Mouse (Mus musculus) ovary, postnatal 14 days (tissue): Measurements from ENCODE around the gene Timp2.
A peak's percentile ranks its signal among the peaks of the same experiment; 100 is the strongest.

Experiments used
- DNase-seq: peaks from one replicate; pipeline ENCODE4 v3.0.0; 2022; ENCODE audit warnings: low spot score

Timp2 gene

DNA sequence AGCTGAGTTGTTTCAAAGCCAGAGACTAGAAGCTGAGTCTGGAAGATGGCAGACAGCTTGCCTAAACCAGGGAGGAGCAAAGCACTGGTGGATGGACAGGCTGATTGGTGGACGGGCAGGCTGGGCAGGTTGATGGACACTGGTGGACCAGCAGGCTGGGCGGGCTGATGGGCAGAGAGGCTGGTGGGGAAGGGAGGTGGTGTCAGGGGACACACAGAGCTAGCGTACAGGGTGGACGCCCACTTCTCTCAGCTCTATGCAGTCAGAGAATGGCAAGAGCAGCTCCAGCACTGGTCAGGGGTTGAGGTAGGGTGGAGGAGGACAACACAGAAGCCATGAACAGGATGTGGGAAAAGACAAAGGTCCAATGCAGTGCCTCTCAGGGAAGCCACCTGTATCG, 13.7 kb upstream of the Timp2 start:
- no peak for DNase-seq

DNA sequence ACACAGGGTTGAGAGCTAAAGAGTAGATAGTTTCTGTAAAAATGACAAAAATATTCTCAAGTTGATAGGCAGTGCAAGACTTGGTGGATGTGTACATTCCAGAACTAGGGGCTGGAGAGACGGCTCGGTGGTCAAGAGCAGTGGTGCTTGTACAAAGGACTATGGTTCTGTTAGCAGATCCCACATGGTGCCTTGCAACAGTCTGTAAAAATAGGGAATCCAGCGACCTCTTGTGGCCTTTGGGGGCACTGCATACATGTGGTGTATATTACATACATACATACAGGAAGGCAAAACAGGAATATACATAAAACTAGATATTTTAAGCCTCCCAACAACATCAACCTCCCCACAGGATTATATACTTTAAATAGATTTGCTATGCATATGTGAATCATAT, 12.8 kb upstream of the Timp2 start:
- no peak for DNase-seq

DNA sequence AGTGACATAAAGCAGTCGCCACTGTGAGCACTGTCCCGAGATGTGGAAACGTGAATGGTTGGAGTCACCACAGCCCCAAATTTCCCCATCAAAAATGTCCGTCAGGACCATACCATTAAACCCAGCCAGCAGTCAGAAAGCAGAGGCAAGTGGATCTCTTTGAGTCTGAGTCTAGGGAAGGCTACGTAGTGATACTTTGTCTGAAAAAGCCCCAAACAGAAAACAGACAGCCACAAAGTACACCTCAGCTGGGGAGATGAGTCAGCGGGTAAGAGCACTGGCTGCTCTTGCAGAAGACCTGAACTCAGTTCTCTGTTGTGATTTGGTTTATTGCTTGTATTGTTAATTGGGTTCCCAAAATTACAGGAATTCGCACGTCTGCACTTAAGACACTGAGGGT, 11.0 kb upstream of the Timp2 start:
- no peak for DNase-seq

DNA sequence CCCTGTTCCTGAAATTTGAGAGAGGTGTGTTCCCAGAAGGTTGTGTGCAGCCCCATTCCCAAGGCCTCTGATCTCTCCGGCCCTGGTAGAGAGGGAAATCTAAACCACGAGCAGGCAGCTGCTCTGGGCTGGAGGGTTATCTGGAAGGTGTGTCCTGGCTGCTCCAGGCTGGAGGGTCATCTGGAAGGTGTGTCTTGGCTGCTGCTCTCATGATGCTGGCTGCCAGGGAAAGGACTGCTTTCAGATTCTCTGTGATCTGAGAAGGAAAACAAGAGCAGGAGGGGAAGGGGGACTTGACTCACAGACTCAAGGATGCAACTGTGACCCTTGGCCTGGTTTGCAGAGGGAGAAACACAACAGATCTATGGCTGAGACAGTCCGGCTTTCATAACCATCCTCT, 10.6 kb upstream of the Timp2 start:
- DNase-seq: no peak

- DNase-seq: no peak
Measured at GRCm38 (mm10) chr11:118365171-118365570, 9.6 kb upstream of the Timp2 start.

DNA sequence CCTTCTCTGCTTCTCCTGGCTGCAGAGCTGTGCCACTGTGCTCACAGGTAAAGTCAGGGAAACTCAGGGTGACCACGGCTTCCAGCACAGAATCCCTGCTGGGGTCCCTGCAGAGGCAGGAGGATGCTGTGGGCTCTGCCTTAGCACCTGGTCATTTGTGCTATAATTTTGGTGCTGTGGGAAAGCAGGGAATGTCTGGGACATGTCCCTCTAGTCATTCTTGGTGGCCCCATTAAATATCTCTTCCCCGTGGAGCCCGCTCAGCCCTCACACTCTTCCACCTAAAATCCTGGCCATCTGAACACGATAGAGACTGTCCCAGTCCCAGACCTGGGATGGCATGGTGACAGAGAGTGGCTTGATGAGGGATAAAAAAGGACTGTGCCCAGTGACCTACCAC, 8.5 kb upstream of the Timp2 start:
- no peak for DNase-seq

DNA sequence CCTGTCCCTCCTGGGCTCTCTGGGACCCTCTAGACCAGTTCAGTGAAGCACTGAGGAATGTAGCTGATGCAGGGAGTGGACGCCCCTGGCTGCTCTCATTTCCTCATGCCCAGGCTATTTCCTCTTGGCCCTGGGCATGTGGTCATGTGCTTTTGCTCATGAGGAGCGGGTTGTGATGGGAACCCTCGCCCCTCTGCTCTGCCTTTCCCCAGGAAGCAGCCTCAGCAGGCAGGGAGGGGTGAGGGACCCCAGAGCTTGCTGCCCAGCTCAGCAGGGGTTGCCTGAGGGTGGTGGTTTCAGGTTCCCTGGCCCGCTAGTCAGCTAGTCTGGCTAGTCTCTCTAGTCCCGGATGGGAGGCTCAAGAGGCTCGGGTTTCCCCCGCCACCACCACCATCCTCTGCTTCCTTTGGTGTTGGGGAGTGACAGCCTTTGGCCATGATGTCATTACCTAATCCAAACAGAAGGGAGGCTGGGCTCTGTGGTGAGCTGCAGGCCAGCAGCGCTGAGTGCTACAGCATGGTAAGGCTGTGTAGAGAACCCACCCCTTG, 7.5 kb upstream of the Timp2 start:
- peak; percentile 41 for DNase-seq

DNA sequence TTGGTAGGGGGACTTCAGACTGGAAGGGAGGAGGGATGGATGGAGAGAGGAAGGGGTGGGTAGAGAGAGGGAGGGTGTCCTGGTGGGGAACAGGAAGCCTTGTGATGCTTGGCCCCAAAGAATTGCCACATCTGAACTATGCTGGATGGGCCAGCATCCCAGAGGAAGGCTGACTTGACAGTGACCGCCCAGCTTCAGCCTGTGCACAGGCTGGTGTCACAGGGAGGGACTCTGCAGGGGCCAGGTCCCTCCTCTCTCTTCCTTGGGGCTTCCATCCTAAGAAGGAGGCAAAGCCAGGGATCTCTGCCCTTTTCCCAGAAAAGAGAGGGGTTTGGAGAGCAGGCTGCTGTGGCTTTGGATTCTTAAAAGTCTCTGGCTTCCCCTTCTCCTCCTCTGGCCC, 7.0 kb upstream of the Timp2 start:
- no peak for DNase-seq

DNA sequence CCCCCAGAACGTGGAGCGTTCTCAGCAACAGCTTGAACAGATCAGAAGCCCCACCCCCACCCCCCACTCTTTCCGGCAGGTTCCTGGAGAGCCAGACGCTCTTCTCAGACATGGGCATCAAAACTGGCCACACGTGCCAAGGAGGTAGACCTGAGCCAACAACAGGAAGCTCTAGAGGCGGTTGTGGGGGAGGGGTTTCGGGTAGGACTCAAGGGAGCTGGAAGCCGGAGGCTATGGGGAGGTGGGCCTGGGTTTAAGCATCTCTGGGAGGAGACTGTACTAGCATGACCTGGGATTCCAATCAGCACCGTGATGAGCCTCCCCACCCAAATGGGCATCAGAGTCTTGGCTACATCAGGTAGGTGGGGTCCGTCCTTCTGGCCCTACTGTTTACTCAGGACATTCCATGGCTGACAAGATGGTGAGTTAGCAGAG, 5.4 kb upstream of the Timp2 start:
- DNase-seq: peak; percentile 43

DNA sequence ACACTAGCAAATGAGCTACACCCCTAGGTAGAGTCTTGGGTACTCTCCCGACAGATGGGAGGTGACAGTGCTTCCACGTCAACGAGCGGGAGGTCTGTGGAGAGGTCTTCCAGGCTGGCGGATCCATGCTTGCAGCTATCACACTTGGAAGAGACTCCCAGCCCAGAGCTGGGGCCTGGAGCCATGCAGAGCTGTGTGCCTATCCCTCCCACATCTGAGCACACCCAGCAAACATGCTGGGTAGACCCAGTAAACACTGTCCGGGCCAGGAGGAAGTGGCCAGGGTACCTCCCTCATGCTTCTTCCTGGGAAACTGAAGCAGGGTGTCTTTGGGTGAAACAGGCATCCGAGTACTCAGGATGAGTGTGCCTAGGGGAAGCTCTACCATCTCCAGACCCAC, 5.0 kb upstream of the Timp2 start:
- DNase-seq: no peak

DNA sequence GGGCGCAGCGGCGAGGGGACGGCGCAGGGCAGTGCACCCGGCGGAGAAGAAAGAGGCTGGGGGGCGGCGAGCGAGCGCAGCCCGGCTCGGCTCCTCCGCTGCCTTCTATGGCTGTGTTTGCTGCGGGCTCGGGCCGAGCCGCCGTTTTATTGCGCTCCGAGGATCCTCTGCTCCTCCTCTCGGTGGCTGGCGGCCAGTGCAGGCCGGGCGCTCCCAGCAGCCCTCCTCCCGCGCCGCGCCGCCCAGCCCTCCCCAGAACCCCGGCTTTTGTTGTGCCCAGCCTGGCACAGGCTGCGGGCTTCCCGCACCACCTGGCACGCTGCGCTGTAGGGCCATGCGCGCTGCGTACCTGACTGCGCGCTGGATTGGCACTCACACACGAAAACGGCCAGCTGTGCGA, 335 bp downstream of the Timp2 start:
- peak; percentile 90 for DNase-seq

DNA sequence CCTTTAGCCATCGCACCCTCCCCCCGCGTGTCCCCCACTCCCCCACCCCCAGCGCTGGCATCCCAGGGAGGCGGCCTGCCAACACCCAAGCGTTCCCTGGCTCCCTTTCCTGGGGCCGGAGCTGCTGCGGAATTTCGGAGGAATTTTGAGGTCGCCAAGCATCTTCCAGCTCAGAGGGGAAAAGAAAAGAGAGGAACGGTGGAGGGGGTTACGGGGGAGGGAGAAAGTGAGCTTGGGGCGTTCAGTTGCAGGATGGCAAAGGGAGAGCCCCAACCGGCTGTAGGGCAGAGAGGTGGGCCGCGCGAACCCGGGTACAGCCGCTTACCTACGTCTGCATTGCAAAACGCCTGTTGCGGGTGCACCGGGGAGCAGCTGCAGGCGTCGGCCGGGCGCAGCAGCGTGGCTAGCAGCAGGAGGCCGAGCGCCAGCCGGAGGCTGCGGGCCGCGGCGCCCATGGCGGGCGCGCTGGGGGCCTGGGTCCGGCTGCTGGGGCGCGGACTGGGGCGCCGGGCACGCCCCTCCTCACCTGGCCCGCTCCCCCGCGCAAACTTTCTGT, 826 bp downstream of the Timp2 start:
- peak; percentile 39 for DNase-seq

- no peak for DNase-seq
Measured at GRCm38 (mm10) chr11:118349494-118349893, 6.0 kb downstream of the Timp2 start.

- DNase-seq: no peak
Measured at GRCm38 (mm10) chr11:118348877-118349276, 6.7 kb downstream of the Timp2 start.

GRCm38 (mm10) chr11:118348419-118348818, 7.1 kb downstream of the Timp2 start:
- DNase-seq: no peak

DNA sequence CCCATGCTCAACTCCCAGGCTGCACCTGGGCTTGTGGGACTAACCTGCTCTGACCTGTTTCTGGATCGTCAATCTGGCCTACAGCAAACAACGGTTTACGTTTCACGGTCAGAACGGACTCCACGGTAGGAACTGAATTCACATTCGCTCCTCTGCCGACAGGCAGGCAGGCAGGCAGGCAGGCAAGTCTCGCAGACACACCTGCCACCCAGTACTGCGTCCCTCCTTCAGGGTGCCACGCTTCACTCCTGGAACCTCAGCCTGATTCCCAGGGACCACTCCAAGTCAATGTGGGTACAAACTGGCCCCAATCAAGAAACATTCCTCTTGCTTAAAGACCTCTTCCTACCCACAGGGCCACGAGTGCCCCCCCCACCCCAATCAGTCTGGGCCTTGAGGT, 7.6 kb downstream of the Timp2 start:
- no peak for DNase-seq

DNA sequence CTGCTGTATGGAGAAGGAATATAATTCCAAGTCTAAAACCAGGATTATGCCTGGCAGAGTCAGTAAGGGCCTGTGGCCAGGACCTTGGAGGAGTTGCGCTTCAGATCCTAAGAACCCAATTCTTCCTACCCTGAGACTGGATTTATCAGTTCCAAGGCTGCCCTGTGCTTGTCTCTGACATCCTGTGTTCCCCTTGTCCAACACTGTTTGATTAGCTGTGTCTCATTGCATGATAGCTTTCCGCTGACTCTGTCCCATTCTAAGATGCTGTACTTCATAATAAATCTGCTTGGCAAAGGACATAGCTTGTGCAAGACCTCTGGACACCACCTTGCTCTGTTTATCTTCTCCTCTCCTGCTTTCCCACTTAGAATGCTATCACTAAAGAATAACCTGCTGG, 8.1 kb downstream of the Timp2 start:
- DNase-seq: no peak

DNA sequence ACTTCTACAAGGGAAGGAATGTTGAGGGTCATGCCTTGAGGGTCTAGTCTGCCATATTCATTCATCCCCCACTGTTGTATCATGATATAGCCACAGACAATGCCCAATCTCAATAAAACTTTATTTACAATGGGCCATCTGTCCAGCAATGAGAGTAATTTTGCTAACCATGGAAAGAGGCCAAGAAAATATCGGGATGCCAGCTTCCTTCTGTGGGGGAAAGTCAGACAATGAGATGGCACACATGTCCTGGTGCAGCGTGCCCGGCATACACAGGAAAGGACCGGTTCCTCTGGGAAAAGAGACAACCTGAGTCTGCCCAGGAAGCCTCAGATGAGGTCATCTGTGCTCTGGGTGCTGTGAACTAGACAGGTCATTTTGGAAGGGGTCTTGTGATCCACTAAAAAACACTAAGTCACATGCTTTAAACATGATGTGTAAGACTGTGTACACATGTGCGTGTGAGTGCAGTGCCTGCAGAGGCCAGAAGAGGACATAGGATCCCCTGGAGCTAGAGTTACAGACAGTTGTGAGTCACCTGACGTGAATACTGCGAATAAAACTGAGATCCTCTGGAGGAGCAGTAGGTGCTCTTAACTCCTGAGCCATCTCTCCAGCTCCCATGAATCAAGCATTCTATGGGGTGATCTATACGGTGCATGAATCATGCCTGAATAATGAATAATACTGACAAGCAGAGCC, 9.0 kb downstream of the Timp2 start:
- no peak for DNase-seq

DNA sequence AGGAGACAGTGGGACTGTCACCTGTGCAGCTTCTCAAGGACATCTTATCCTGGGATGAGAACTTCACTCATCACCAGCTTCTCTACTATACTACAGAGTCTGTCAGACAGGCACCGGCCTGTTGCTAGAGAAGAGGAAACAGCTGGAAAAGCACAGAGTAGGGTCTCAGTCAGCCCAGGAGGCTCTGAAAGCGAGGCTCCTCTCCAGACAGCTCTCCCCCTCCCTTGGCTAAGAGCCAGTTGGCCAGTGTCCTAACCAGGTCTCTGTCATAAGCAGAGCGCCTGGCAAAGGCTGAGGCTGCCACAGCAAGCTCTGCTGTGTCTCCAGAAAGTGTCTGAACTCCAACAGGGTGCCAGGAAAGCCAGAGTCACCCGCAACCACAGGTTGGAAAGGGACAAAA, 9.8 kb downstream of the Timp2 start:
- DNase-seq: no peak

DNA sequence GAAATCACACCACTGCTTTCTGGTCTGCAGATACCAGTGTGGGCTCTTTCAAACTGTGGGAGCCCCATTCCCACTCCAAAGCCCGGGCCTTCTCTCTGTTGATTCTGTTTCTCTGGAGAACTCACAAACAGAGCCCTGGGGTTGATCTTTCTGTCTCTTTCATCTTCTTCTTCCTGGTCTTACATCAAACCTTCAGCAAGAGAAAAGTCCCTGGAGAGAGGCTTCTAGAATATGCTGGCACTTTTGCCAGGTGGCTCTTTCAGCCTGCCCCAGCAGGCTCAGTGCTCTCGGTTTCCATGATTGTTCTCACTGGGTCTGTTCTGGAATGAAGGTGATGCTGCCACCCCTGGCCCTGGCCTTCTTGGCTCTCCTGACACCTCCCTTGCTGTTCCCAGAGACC, 11.9 kb downstream of the Timp2 start:
- DNase-seq: no peak

GRCm38 (mm10) chr11:118342400-118342981, 13.0 kb downstream of the Timp2 start, which contains the start of gene Cep295nl:
Gene Cep295nl (minus strand): TSS chr11:118342500.
- DNase-seq: no peak

- no peak for DNase-seq
Measured at GRCm38 (mm10) chr11:118337491-118338168, 17.9 kb downstream of the Timp2 start.

DNA sequence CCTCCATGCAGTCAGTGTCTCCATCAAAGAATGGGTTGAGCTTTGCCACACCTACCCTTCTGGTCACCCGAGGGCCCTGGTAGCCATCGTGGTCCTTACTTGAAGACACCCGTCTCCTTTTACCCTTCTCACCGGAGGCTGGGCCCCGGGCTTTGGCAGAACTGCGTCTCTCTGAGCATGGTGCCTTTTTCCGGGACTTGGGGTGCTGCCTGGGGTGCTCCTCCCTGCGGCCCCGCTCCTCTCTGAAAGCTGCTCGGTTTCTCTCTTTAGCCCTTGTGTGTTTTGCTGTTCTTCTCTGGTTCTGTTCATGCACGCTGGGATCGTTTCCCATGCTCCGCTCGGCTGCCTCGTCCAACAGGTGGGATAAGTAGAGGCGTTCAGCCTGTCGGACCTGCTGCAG, 22.1 kb downstream of the Timp2 start:
- no peak for DNase-seq
